Mouse (Mus musculus): ENCODE measurements around the gene Tor1aip2. TPM values are rescaled to one million over a fixed set of nuclear protein-coding genes. Genes with fewer than 3 reads are reported as not detected.

Gene Tor1aip2
- polyA plus RNA-seq (2015; fragmentation: Nextera tagmentation; extraction: Ambion mirVana), result 69.7 and 73.6 TPM in 2 replicates

DNA sequence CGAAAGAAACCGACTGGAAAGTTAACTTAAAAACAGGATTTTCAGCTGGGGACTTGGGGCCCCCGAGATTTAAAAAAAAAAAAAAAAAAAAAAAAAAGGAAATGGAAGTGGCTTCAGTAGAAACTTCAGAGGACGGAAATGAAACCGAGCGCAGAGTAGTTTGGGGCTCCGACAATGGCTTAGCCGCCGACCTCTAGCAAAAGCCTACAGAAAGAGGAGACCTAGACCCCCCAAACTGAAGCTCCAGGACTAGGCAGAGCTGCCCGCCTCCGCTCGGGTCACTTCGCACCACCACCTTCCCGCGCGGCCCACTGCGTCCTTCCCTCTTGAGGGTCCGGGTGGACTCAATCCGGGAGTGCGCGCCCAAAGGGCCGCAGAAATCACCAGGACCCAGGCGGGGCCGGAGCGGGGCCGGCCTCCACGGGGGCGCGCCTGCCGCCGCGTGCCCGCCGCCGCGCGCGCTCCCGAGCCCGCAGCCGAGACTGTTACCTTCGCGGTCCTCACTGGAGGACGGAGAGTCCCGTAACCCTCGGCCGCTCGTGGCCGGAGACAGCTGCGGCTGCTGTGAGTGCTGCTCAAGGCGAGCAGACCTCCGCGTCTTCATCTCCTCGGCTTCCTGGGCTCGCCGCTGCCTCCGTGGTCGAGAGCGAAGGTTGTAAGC lies at the start of gene Tor1aip2:
Tor1aip2 (plus strand) TSS at position 135 of the 661 bp plus-strand sequence.
- WGBS, result under 1% methylated on average over 56 of the region's 59 CpGs
- H3K9ac ChIP-seq (replicated peaks), result peak within 1 kb of the TSS; percentile 92
- H3K36me3 ChIP-seq, result peaks cover 30% of the 10 kb centered on the region
- peak; percentile 80 for ATAC-seq (replicated peaks)
- no peaks in the 10 kb centered on the region for H3K27me3 ChIP-seq
- H3K4me2 ChIP-seq (replicated peaks), result peak within 1 kb of the TSS; percentile 66
- peak within 1 kb of the TSS; percentile 96 for H3K27ac ChIP-seq (replicated peaks)
- peaks cover 19% of the 10 kb centered on the region for H3K4me1 ChIP-seq
- H3K4me3 ChIP-seq, result peak within 1 kb of the TSS; percentile 95
- H3K9me3 ChIP-seq, result no peaks in the 10 kb centered on the region

- 76% methylated on average over 2 of the region's 2 CpGs for WGBS
- ATAC-seq (replicated peaks), result no peak
- Histone ChIP-seq H3K9me3 (no peaks in the 10 kb centered on the region), H3K4me2 (replicated peaks) (no peak overlapping the region), H3K27me3 (no peaks in the 10 kb centered on the region), H3K4me1 (no peaks in the 10 kb centered on the region), H3K36me3 (no peaks in the 10 kb centered on the region), H3K9ac (replicated peaks) (no peak overlapping the region), H3K27ac (replicated peaks) (no peak overlapping the region), H3K4me3 (no peak overlapping the region)
These were observed 47.6 kb upstream of the Tor1aip2 start for GRCm38 (mm10) chr1:155987625-155988024.

DNA sequence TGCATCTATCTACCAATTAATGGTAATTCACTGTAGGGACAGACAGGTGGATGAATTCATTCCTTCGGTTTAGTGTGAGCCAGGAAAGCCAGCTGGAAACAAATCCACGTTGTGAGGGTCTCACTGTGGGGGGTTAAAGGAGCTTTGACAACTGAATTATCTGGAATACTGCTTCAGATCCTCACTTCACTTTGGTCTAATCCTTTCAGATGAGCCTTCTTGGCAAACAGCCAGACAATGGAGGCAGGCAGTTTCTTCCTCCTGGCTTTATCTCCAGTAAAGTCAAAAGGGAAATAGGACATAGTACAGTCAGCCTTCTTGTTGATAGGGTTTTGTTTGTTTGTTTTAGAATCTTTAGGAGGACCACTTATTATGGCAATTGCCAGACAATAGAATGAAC lies 45.8 kb upstream of the Tor1aip2 start:
- Histone ChIP-seq H3K27me3 (no peaks in the 10 kb centered on the region), H3K4me1 (no peaks in the 10 kb centered on the region), H3K4me2 (replicated peaks) (no peak overlapping the region), H3K9ac (replicated peaks) (no peak overlapping the region), H3K9me3 (no peaks in the 10 kb centered on the region), H3K4me3 (no peak overlapping the region), H3K36me3 (no peaks in the 10 kb centered on the region), H3K27ac (replicated peaks) (no peak overlapping the region)
- WGBS, result 0% methylated on average over 2 of the region's 2 CpGs
- no peak for ATAC-seq (replicated peaks)

- no peak for ATAC-seq (replicated peaks)
- no peaks in the 10 kb centered on the region for H3K36me3 ChIP-seq
- no peak overlapping the region for H3K27ac ChIP-seq (replicated peaks)
- H3K4me2 ChIP-seq (replicated peaks), result no peak overlapping the region
- no peaks in the 10 kb centered on the region for H3K27me3 ChIP-seq
- WGBS, result 62% methylated on average over 11 of the region's 11 CpGs
- no peak overlapping the region for H3K4me3 ChIP-seq
- no peak overlapping the region for H3K9ac ChIP-seq (replicated peaks)
- no peaks in the 10 kb centered on the region for H3K9me3 ChIP-seq
- no peaks in the 10 kb centered on the region for H3K4me1 ChIP-seq
These were observed 44.8 kb upstream of the Tor1aip2 start for GRCm38 (mm10) chr1:155990391-155990790.

- Histone ChIP-seq H3K4me2 (replicated peaks) (no peak overlapping the region), H3K36me3 (no peaks in the 10 kb centered on the region), H3K9ac (replicated peaks) (no peak overlapping the region), H3K27me3 (no peaks in the 10 kb centered on the region), H3K9me3 (no peaks in the 10 kb centered on the region), H3K4me1 (no peaks in the 10 kb centered on the region), H3K4me3 (no peak overlapping the region), H3K27ac (replicated peaks) (no peak overlapping the region)
- WGBS, result 90% methylated on average over 2 of the region's 2 CpGs
- ATAC-seq (replicated peaks), result no peak
These were observed 40.7 kb upstream of the Tor1aip2 start for GRCm38 (mm10) chr1:155994524-155994923.

GRCm38 (mm10) chr1:155995612-155996011 lies 39.6 kb upstream of the Tor1aip2 start:
- 89% methylated on average over 2 of the region's 2 CpGs for WGBS
- no peaks in the 10 kb centered on the region for H3K4me1 ChIP-seq

DNA sequence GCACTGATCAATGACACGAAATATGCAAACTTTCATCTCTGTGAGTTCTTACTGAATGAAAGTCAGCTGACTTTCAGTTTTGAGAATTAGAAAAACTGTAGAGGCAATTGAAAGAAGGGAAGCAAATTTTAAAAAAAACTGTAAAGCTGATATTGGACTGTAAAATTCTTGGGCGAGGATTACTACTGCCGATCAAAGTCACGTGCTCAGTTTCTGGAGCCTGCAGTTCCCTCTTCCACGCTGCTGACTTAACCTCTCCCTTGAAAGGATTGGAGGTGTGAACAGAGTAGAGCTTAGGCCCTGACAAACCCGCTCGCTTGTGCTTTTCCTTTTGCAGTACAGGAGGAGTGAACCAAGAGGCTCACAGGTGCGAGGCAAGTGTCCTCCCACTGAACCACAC lies 32.8 kb upstream of the Tor1aip2 start:
- H3K4me1 ChIP-seq, result no peaks in the 10 kb centered on the region
- H3K4me2 ChIP-seq (replicated peaks), result no peak overlapping the region
- peaks cover 19% of the 10 kb centered on the region for H3K36me3 ChIP-seq
- H3K27ac ChIP-seq (replicated peaks), result no peak overlapping the region
- no peaks in the 10 kb centered on the region for H3K9me3 ChIP-seq
- 90% methylated on average over 8 of the region's 8 CpGs for WGBS
- H3K9ac ChIP-seq (replicated peaks), result no peak overlapping the region
- no peak overlapping the region for H3K4me3 ChIP-seq
- no peak for ATAC-seq (replicated peaks)
- H3K27me3 ChIP-seq, result no peaks in the 10 kb centered on the region

More at GRCm38 (mm10) chr1:155995612-155996011, 39.6 kb upstream of the Tor1aip2 start:
- no peaks in the 10 kb centered on the region for H3K27me3 ChIP-seq
- H3K9me3 ChIP-seq, result no peaks in the 10 kb centered on the region
- H3K9ac ChIP-seq (replicated peaks), result no peak overlapping the region
- no peaks in the 10 kb centered on the region for H3K36me3 ChIP-seq
- no peak overlapping the region for H3K27ac ChIP-seq (replicated peaks)
- no peak overlapping the region for H3K4me2 ChIP-seq (replicated peaks)
- no peak overlapping the region for H3K4me3 ChIP-seq
- ATAC-seq (replicated peaks), result no peak

GRCm38 (mm10) chr1:156003201-156003935 lies 31.8 kb upstream of the Tor1aip2 start:
- no peak for ATAC-seq (replicated peaks)
- Histone ChIP-seq H3K9ac (replicated peaks) (no peak overlapping the region), H3K27ac (replicated peaks) (no peak overlapping the region), H3K4me3 (no peak overlapping the region), H3K4me1 (no peaks in the 10 kb centered on the region), H3K36me3 (peaks cover 26% of the 10 kb centered on the region), H3K9me3 (no peaks in the 10 kb centered on the region), H3K27me3 (no peaks in the 10 kb centered on the region), H3K4me2 (replicated peaks) (no peak overlapping the region)
- 87% methylated on average over 7 of the region's 7 CpGs for WGBS

DNA sequence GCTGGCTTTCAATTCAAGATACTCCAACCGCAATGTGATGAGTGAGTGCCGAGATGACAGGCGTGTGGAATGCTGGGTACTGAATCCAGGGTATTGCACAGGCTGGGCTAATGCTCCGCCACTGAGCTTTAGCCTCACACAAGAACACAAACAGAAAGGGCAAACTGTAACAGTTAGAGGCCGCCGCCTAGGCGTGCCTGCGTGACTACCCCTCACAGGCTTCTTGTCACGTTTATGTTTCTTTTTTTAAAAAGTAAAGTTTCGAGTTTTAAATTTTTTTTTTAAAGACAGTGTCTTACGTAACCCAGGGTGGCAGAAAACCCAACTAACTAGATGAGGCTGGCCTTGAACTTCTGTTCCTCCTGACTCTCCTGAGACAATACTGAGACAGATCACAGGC lies 29.3 kb upstream of the Tor1aip2 start:
- H3K4me1 ChIP-seq, result no peaks in the 10 kb centered on the region
- peaks cover 33% of the 10 kb centered on the region for H3K36me3 ChIP-seq
- ATAC-seq (replicated peaks), result no peak
- no peaks in the 10 kb centered on the region for H3K9me3 ChIP-seq
- no peak overlapping the region for H3K4me2 ChIP-seq (replicated peaks)
- no peak overlapping the region for H3K27ac ChIP-seq (replicated peaks)
- no peak overlapping the region for H3K4me3 ChIP-seq
- WGBS, result 91% methylated on average over 11 of the region's 11 CpGs
- H3K9ac ChIP-seq (replicated peaks), result no peak overlapping the region
- H3K27me3 ChIP-seq, result no peaks in the 10 kb centered on the region

DNA sequence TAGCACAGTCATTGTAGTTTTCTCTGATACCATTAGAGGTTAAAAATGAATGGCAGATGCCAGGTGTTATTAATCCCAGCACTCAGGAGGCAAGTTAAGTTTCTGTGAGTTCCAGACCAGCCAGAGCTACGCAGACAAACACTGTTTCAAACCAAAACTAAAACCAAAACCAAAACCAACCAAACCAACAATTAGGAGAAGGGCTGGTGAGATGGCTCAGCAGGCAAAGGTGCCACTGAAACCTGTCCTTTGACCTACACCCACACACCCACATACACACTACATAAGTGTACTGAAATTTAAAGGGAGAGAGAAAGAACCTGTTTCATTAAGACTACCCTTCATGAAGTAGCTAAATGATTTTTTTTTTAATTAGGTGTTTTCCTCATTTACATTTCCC lies 26.2 kb upstream of the Tor1aip2 start:
- no peak overlapping the region for H3K4me3 ChIP-seq
- H3K9ac ChIP-seq (replicated peaks), result no peak overlapping the region
- H3K36me3 ChIP-seq, result peaks cover 52% of the 10 kb centered on the region
- no peaks in the 10 kb centered on the region for H3K4me1 ChIP-seq
- ATAC-seq (replicated peaks), result no peak
- H3K4me2 ChIP-seq (replicated peaks), result no peak overlapping the region
- H3K9me3 ChIP-seq, result no peaks in the 10 kb centered on the region
- WGBS, result 100% methylated on average over 1 of the region's 1 CpGs
- H3K27ac ChIP-seq (replicated peaks), result no peak overlapping the region
- H3K27me3 ChIP-seq, result no peaks in the 10 kb centered on the region

GRCm38 (mm10) chr1:156019800-156020199 lies 15.4 kb upstream of the Tor1aip2 start:
- no peaks in the 10 kb centered on the region for H3K4me1 ChIP-seq
- no peak overlapping the region for H3K9ac ChIP-seq (replicated peaks)
- H3K4me3 ChIP-seq, result no peak overlapping the region
- no peaks in the 10 kb centered on the region for H3K9me3 ChIP-seq
- H3K27ac ChIP-seq (replicated peaks), result no peak overlapping the region
- no peak for ATAC-seq (replicated peaks)
- H3K36me3 ChIP-seq, result peaks cover 49% of the 10 kb centered on the region
- 100% methylated on average over 1 of the region's 1 CpGs for WGBS
- H3K4me2 ChIP-seq (replicated peaks), result no peak overlapping the region
- H3K27me3 ChIP-seq, result no peaks in the 10 kb centered on the region

- ATAC-seq (replicated peaks), result no peak
- WGBS, result 93% methylated on average over 1 of the region's 1 CpGs
- H3K36me3 ChIP-seq, result peaks cover 47% of the 10 kb centered on the region
These were observed 14.8 kb upstream of the Tor1aip2 start for GRCm38 (mm10) chr1:156020402-156020801.

More at GRCm38 (mm10) chr1:156020402-156020801, 14.8 kb upstream of the Tor1aip2 start:
- H3K27me3 ChIP-seq, result no peaks in the 10 kb centered on the region
- H3K4me2 ChIP-seq (replicated peaks), result no peak overlapping the region
- H3K9me3 ChIP-seq, result no peaks in the 10 kb centered on the region
- H3K9ac ChIP-seq (replicated peaks), result no peak overlapping the region
- no peak overlapping the region for H3K4me3 ChIP-seq
- no peak overlapping the region for H3K27ac ChIP-seq (replicated peaks)
- no peaks in the 10 kb centered on the region for H3K4me1 ChIP-seq

Data from forebrain, embryonic 15.5 days (tissue).